Mouse (Mus musculus): ENCODE measurements around the gene Slc26a8. TPM values are rescaled to one million over a fixed set of nuclear protein-coding genes. Genes with fewer than 3 reads are reported as not detected.
A peak's percentile ranks its signal among the peaks of the same experiment; 100 is the strongest.

Gene Slc26a8
- polyA plus RNA-seq, 1 experiment from 2014 or later, result 0.40 TPM

GRCm38 (mm10) chr17:28697290-28698195 lies 7.5 kb upstream of the Slc26a8 start:
- Histone ChIP-seq H3K27me3 (replicated peaks; ENCODE audit: control insufficient read depth, insufficient read depth, low read length) (no peaks in the 10 kb centered on the region), H3K4me3 (ENCODE audit: low read depth, low read length) (no peak overlapping the region), H3K4me2 (replicated peaks; ENCODE audit: low read depth) (peak overlapping the region; percentile 21; the same call in 1 of the 2 replicates), H3K36me3 (ENCODE audit: control insufficient read depth, insufficient read depth) (peaks cover 7% of the 10 kb centered on the region; the same call in 1 of the 2 replicates), H3K9me3 (ENCODE audit: control insufficient read depth) (no peaks in the 10 kb centered on the region), H3K4me1 (replicated peaks; ENCODE audit: control insufficient read depth, insufficient read depth, low read length) (peaks cover 22% of the 10 kb centered on the region), H3K27ac (ENCODE audit: low read depth, low read length) (peak overlapping the region; percentile 60), H3K9ac (ENCODE audit: low read depth, low read length) (no peak overlapping the region)
- WGBS, result 43% methylated on average over 13 of the region's 13 CpGs
- peak; percentile 60 for ATAC-seq
- no peak for TF ChIP-seq CTCF (IDR thresholded peaks at IDR 0.05; ENCODE audit: low read depth)

- ATAC-seq, result no peak
- Histone ChIP-seq H3K4me2 (replicated peaks; ENCODE audit: low read depth) (no peak overlapping the region; the same call in 1 of the 2 replicates), H3K36me3 (ENCODE audit: control insufficient read depth, insufficient read depth) (peaks cover 7% of the 10 kb centered on the region; the same call in 1 of the 2 replicates), H3K4me3 (ENCODE audit: low read depth, low read length) (no peak overlapping the region), H3K27ac (ENCODE audit: low read depth, low read length) (peak overlapping the region; percentile 60; the same call in 1 of the 2 replicates), H3K9me3 (ENCODE audit: control insufficient read depth) (no peaks in the 10 kb centered on the region), H3K27me3 (replicated peaks; ENCODE audit: control insufficient read depth, insufficient read depth, low read length) (no peaks in the 10 kb centered on the region), H3K4me1 (replicated peaks; ENCODE audit: control insufficient read depth, insufficient read depth, low read length) (peaks cover 22% of the 10 kb centered on the region), H3K9ac (ENCODE audit: low read depth, low read length) (no peak overlapping the region)
- TF ChIP-seq CTCF (IDR thresholded peaks at IDR 0.05; ENCODE audit: low read depth), result no peak
- 9% methylated on average over 2 of the region's 2 CpGs for WGBS
Observed at GRCm38 (mm10) chr17:28696641-28697040, 6.6 kb upstream of the Slc26a8 start.

- no peak overlapping the region for H3K27ac ChIP-seq (ENCODE audit: low read depth, low read length)
- TF ChIP-seq CTCF (IDR thresholded peaks at IDR 0.05; ENCODE audit: low read depth), result no peak
- no peak overlapping the region for H3K4me2 ChIP-seq (replicated peaks; ENCODE audit: low read depth)
- 81% methylated on average over 4 of the region's 4 CpGs for WGBS
- H3K9me3 ChIP-seq (ENCODE audit: control insufficient read depth), result no peaks in the 10 kb centered on the region
- H3K27me3 ChIP-seq (replicated peaks; ENCODE audit: control insufficient read depth, insufficient read depth, low read length), result no peaks in the 10 kb centered on the region
- ATAC-seq, result no peak
- no peak overlapping the region for H3K4me3 ChIP-seq (ENCODE audit: low read depth, low read length)
- H3K4me1 ChIP-seq (replicated peaks; ENCODE audit: control insufficient read depth, insufficient read depth, low read length), result peaks cover 22% of the 10 kb centered on the region
- H3K9ac ChIP-seq (ENCODE audit: low read depth, low read length), result no peak overlapping the region
- H3K36me3 ChIP-seq (ENCODE audit: control insufficient read depth, insufficient read depth), result no peaks in the 10 kb centered on the region
Observed at GRCm38 (mm10) chr17:28694832-28695231, 4.8 kb upstream of the Slc26a8 start.

- no peak for TF ChIP-seq CTCF (IDR thresholded peaks at IDR 0.05; ENCODE audit: low read depth)
- no peak overlapping the region for H3K4me3 ChIP-seq (ENCODE audit: low read depth, low read length)
- no peak for ATAC-seq
- no peaks in the 10 kb centered on the region for H3K9me3 ChIP-seq (ENCODE audit: control insufficient read depth)
- no peaks in the 10 kb centered on the region for H3K36me3 ChIP-seq (ENCODE audit: control insufficient read depth, insufficient read depth)
- WGBS, result 38% methylated on average over 2 of the region's 2 CpGs
- no peaks in the 10 kb centered on the region for H3K27me3 ChIP-seq (replicated peaks; ENCODE audit: control insufficient read depth, insufficient read depth, low read length)
- peak overlapping the region; percentile 68 for H3K4me2 ChIP-seq (replicated peaks; ENCODE audit: low read depth)
- peaks cover 22% of the 10 kb centered on the region for H3K4me1 ChIP-seq (replicated peaks; ENCODE audit: control insufficient read depth, insufficient read depth, low read length)
- H3K9ac ChIP-seq (ENCODE audit: low read depth, low read length), result no peak overlapping the region
- H3K27ac ChIP-seq (ENCODE audit: low read depth, low read length), result peak overlapping the region; percentile 42; the same call in 1 of the 2 replicates
Observed at GRCm38 (mm10) chr17:28694078-28694477, 4.0 kb upstream of the Slc26a8 start.

- peak overlapping the region; percentile 68 for H3K4me2 ChIP-seq (replicated peaks; ENCODE audit: low read depth)
- H3K4me1 ChIP-seq (replicated peaks; ENCODE audit: control insufficient read depth, insufficient read depth, low read length), result peaks cover 14% of the 10 kb centered on the region
- no peak for ATAC-seq
- no peak for TF ChIP-seq CTCF (IDR thresholded peaks at IDR 0.05; ENCODE audit: low read depth)
- H3K36me3 ChIP-seq (ENCODE audit: control insufficient read depth, insufficient read depth), result no peaks in the 10 kb centered on the region
- WGBS, result 13% methylated on average over 3 of the region's 3 CpGs
- H3K4me3 ChIP-seq (ENCODE audit: low read depth, low read length), result peak overlapping the region; percentile 89
- H3K27ac ChIP-seq (ENCODE audit: low read depth, low read length), result peak overlapping the region; percentile 98; the same call in 1 of the 2 replicates
- H3K9ac ChIP-seq (ENCODE audit: low read depth, low read length), result peak overlapping the region; percentile 95; the same call in 1 of the 2 replicates
- no peaks in the 10 kb centered on the region for H3K27me3 ChIP-seq (replicated peaks; ENCODE audit: control insufficient read depth, insufficient read depth, low read length)
- no peaks in the 10 kb centered on the region for H3K9me3 ChIP-seq (ENCODE audit: control insufficient read depth)
Observed at GRCm38 (mm10) chr17:28693086-28693485, 3.1 kb upstream of the Slc26a8 start.

GRCm38 (mm10) chr17:28692341-28692710 lies 2.3 kb upstream of the Slc26a8 start:
- Histone ChIP-seq H3K4me3 (ENCODE audit: low read depth, low read length) (peak overlapping the region; percentile 89), H3K27me3 (replicated peaks; ENCODE audit: control insufficient read depth, insufficient read depth, low read length) (no peaks in the 10 kb centered on the region), H3K4me1 (replicated peaks; ENCODE audit: control insufficient read depth, insufficient read depth, low read length) (peaks cover 8% of the 10 kb centered on the region), H3K9me3 (ENCODE audit: control insufficient read depth) (no peaks in the 10 kb centered on the region), H3K9ac (ENCODE audit: low read depth, low read length) (peak overlapping the region; percentile 95), H3K4me2 (replicated peaks; ENCODE audit: low read depth) (peak overlapping the region; percentile 68), H3K36me3 (ENCODE audit: control insufficient read depth, insufficient read depth) (no peaks in the 10 kb centered on the region), H3K27ac (ENCODE audit: low read depth, low read length) (peak overlapping the region; percentile 98)
- TF ChIP-seq CTCF (IDR thresholded peaks at IDR 0.05; ENCODE audit: low read depth), result no peak
- ATAC-seq, result no peak
- WGBS, result under 1% methylated on average over 18 of the region's 18 CpGs
